Mouse (Mus musculus): Measurements from ENCODE around the gene Prss22. TPM values are rescaled to one million over a fixed set of nuclear protein-coding genes. Genes with fewer than 3 reads are reported as not detected.

Prss22 gene
- 0.95 TPM for polyA plus RNA-seq (2012; fragmentation: generic; extraction: Trizol)
- long read RNA-seq, experiment 1 = 0 reads
- long read RNA-seq, experiment 2, partial matches to known transcripts = 1 of 1 reads
- long read RNA-seq, experiment 2, other reads (novel, unspliced or antisense) = 0 of 1 reads

GRCm38 (mm10) chr17:23997901-23998300, at the start of gene Prss22:
TSS of gene Prss22 (minus strand) at chr17:23998100.
- TF ChIP-seq CTCF (IDR thresholded peaks at IDR 0.05; ENCODE audit: control insufficient read depth, insufficient read depth, insufficient read length) (no peak), FOSL1 (IDR thresholded peaks at IDR 0.05; ENCODE audit: insufficient read depth, low read length, poor library complexity, severe bottlenecking) (no peak), MAX (IDR thresholded peaks at IDR 0.05) (no peak), MYOD1 (IDR thresholded peaks at IDR 0.05; ENCODE audit: control insufficient read depth, insufficient read length, low read depth) (no peak), CEBPB (IDR thresholded peaks at IDR 0.05; ENCODE audit: low read depth) (no peak), USF1 (IDR thresholded peaks at IDR 0.05; ENCODE audit: low read depth) (no peak), MYOG (IDR thresholded peaks at IDR 0.05; ENCODE audit: control insufficient read depth, extremely low read depth, insufficient read length) (no peak)
- no peaks in the 10 kb centered on the region for H3K36me3 ChIP-seq (ENCODE audit: control insufficient read depth, insufficient read depth)
- no peaks in the 10 kb centered on the region for H3K27me3 ChIP-seq (ENCODE audit: control insufficient read depth, insufficient read depth, insufficient read length)

GRCm38 (mm10) chr17:24046026-24046425, 48.1 kb upstream of the Prss22 start:
- Histone ChIP-seq H3K27me3 (ENCODE audit: control insufficient read depth, insufficient read depth, insufficient read length) (no peaks in the 10 kb centered on the region), H3K79me3 (ENCODE audit: low read depth) (no peaks in the 10 kb centered on the region), H3K36me3 (ENCODE audit: control insufficient read depth, insufficient read depth) (peaks cover 26% of the 10 kb centered on the region), H3K79me2 (ENCODE audit: control insufficient read depth, insufficient read depth) (no peaks in the 10 kb centered on the region), H3ac (ENCODE audit: control insufficient read depth, insufficient read length, low read depth) (no peak overlapping the region), H3K4me3 (ENCODE audit: insufficient read depth, poor library complexity, severe bottlenecking) (no peak overlapping the region)
- TF ChIP-seq CEBPB (IDR thresholded peaks at IDR 0.05; ENCODE audit: low read depth) (no peak), USF1 (IDR thresholded peaks at IDR 0.05; ENCODE audit: low read depth) (no peak), MAX (IDR thresholded peaks at IDR 0.05) (no peak), MYOG (IDR thresholded peaks at IDR 0.05; ENCODE audit: control insufficient read depth, extremely low read depth, insufficient read length) (no peak), FOSL1 (IDR thresholded peaks at IDR 0.05; ENCODE audit: insufficient read depth, low read length, poor library complexity, severe bottlenecking) (no peak), CTCF (IDR thresholded peaks at IDR 0.05; ENCODE audit: control insufficient read depth, insufficient read depth, insufficient read length) (no peak), MYOD1 (IDR thresholded peaks at IDR 0.05; ENCODE audit: control insufficient read depth, insufficient read length, low read depth) (no peak)

More at GRCm38 (mm10) chr17:23997901-23998300, at the start of gene Prss22:
- H3K79me3 ChIP-seq (ENCODE audit: low read depth) = no peaks in the 10 kb centered on the region
- no peak within 1 kb of the TSS for H3K4me3 ChIP-seq (ENCODE audit: insufficient read depth, poor library complexity, severe bottlenecking)
- H3ac ChIP-seq (ENCODE audit: control insufficient read depth, insufficient read length, low read depth) = no peak within 1 kb of the TSS
- H3K79me2 ChIP-seq (ENCODE audit: control insufficient read depth, insufficient read depth) = no peaks in the 10 kb centered on the region

GRCm38 (mm10) chr17:24045608-24046007, 47.7 kb upstream of the Prss22 start:
- no peaks in the 10 kb centered on the region for H3K79me3 ChIP-seq (ENCODE audit: low read depth)
- peaks cover 21% of the 10 kb centered on the region for H3K36me3 ChIP-seq (ENCODE audit: control insufficient read depth, insufficient read depth)

GRCm38 (mm10) chr17:24044482-24044881, 46.6 kb upstream of the Prss22 start:
- Histone ChIP-seq H3K4me3 (ENCODE audit: insufficient read depth, poor library complexity, severe bottlenecking) (no peak overlapping the region), H3ac (ENCODE audit: control insufficient read depth, insufficient read length, low read depth) (no peak overlapping the region), H3K79me2 (ENCODE audit: control insufficient read depth, insufficient read depth) (no peaks in the 10 kb centered on the region), H3K36me3 (ENCODE audit: control insufficient read depth, insufficient read depth) (peaks cover 17% of the 10 kb centered on the region), H3K79me3 (ENCODE audit: low read depth) (no peaks in the 10 kb centered on the region), H3K27me3 (ENCODE audit: control insufficient read depth, insufficient read depth, insufficient read length) (no peaks in the 10 kb centered on the region)
- TF ChIP-seq MYOG (IDR thresholded peaks at IDR 0.05; ENCODE audit: control insufficient read depth, extremely low read depth, insufficient read length) = no peak
- TF ChIP-seq MAX (IDR thresholded peaks at IDR 0.05) = no peak
- no peak for TF ChIP-seq USF1 (IDR thresholded peaks at IDR 0.05; ENCODE audit: low read depth)
- no peak for TF ChIP-seq CEBPB (IDR thresholded peaks at IDR 0.05; ENCODE audit: low read depth)
- TF ChIP-seq MYOD1 (IDR thresholded peaks at IDR 0.05; ENCODE audit: control insufficient read depth, insufficient read length, low read depth) = no peak
- no peak for TF ChIP-seq CTCF (IDR thresholded peaks at IDR 0.05; ENCODE audit: control insufficient read depth, insufficient read depth, insufficient read length)
- no peak for TF ChIP-seq FOSL1 (IDR thresholded peaks at IDR 0.05; ENCODE audit: insufficient read depth, low read length, poor library complexity, severe bottlenecking)

More at GRCm38 (mm10) chr17:24045608-24046007, 47.7 kb upstream of the Prss22 start:
- Histone ChIP-seq H3ac (ENCODE audit: control insufficient read depth, insufficient read length, low read depth) (no peak overlapping the region), H3K4me3 (ENCODE audit: insufficient read depth, poor library complexity, severe bottlenecking) (no peak overlapping the region), H3K27me3 (ENCODE audit: control insufficient read depth, insufficient read depth, insufficient read length) (no peaks in the 10 kb centered on the region), H3K79me2 (ENCODE audit: control insufficient read depth, insufficient read depth) (no peaks in the 10 kb centered on the region)
- TF ChIP-seq FOSL1 (IDR thresholded peaks at IDR 0.05; ENCODE audit: insufficient read depth, low read length, poor library complexity, severe bottlenecking) (no peak), MYOD1 (IDR thresholded peaks at IDR 0.05; ENCODE audit: control insufficient read depth, insufficient read length, low read depth) (no peak), CEBPB (IDR thresholded peaks at IDR 0.05; ENCODE audit: low read depth) (no peak), USF1 (IDR thresholded peaks at IDR 0.05; ENCODE audit: low read depth) (no peak), MAX (IDR thresholded peaks at IDR 0.05) (no peak), MYOG (IDR thresholded peaks at IDR 0.05; ENCODE audit: control insufficient read depth, extremely low read depth, insufficient read length) (no peak), CTCF (IDR thresholded peaks at IDR 0.05; ENCODE audit: control insufficient read depth, insufficient read depth, insufficient read length) (no peak)

GRCm38 (mm10) chr17:24037844-24038243, 39.9 kb upstream of the Prss22 start, which contains the start of gene Prss27:
TSS of gene Prss27 (plus strand) at chr17:24038144.
- no peaks in the 10 kb centered on the region for H3K79me3 ChIP-seq (ENCODE audit: low read depth)
- H3K79me2 ChIP-seq (ENCODE audit: control insufficient read depth, insufficient read depth) = no peaks in the 10 kb centered on the region
- H3ac ChIP-seq (ENCODE audit: control insufficient read depth, insufficient read length, low read depth) = no peak within 1 kb of the TSS
- no peak within 1 kb of the TSS for H3K4me3 ChIP-seq (ENCODE audit: insufficient read depth, poor library complexity, severe bottlenecking)
- no peaks in the 10 kb centered on the region for H3K27me3 ChIP-seq (ENCODE audit: control insufficient read depth, insufficient read depth, insufficient read length)
- TF ChIP-seq MYOD1 (IDR thresholded peaks at IDR 0.05; ENCODE audit: control insufficient read depth, insufficient read length, low read depth) (no peak), MYOG (IDR thresholded peaks at IDR 0.05; ENCODE audit: control insufficient read depth, extremely low read depth, insufficient read length) (no peak)
- H3K36me3 ChIP-seq (ENCODE audit: control insufficient read depth, insufficient read depth) = no peaks in the 10 kb centered on the region

GRCm38 (mm10) chr17:24037360-24037759, 39.5 kb upstream of the Prss22 start:
- H3K79me2 ChIP-seq (ENCODE audit: control insufficient read depth, insufficient read depth) = no peaks in the 10 kb centered on the region
- no peak overlapping the region for H3ac ChIP-seq (ENCODE audit: control insufficient read depth, insufficient read length, low read depth)
- H3K79me3 ChIP-seq (ENCODE audit: low read depth) = no peaks in the 10 kb centered on the region
- no peaks in the 10 kb centered on the region for H3K27me3 ChIP-seq (ENCODE audit: control insufficient read depth, insufficient read depth, insufficient read length)
- TF ChIP-seq CEBPB (IDR thresholded peaks at IDR 0.05; ENCODE audit: low read depth) = no peak
- no peak for TF ChIP-seq MYOG (IDR thresholded peaks at IDR 0.05; ENCODE audit: control insufficient read depth, extremely low read depth, insufficient read length)
- no peak for TF ChIP-seq MAX (IDR thresholded peaks at IDR 0.05)
- TF ChIP-seq USF1 (IDR thresholded peaks at IDR 0.05; ENCODE audit: low read depth) = no peak
- no peak for TF ChIP-seq CTCF (IDR thresholded peaks at IDR 0.05; ENCODE audit: control insufficient read depth, insufficient read depth, insufficient read length)
- TF ChIP-seq FOSL1 (IDR thresholded peaks at IDR 0.05; ENCODE audit: insufficient read depth, low read length, poor library complexity, severe bottlenecking) = no peak
- TF ChIP-seq MYOD1 (IDR thresholded peaks at IDR 0.05; ENCODE audit: control insufficient read depth, insufficient read length, low read depth) = no peak
- H3K4me3 ChIP-seq (ENCODE audit: insufficient read depth, poor library complexity, severe bottlenecking) = no peak overlapping the region
- H3K36me3 ChIP-seq (ENCODE audit: control insufficient read depth, insufficient read depth) = no peaks in the 10 kb centered on the region
